In the genomic region with DNA sequence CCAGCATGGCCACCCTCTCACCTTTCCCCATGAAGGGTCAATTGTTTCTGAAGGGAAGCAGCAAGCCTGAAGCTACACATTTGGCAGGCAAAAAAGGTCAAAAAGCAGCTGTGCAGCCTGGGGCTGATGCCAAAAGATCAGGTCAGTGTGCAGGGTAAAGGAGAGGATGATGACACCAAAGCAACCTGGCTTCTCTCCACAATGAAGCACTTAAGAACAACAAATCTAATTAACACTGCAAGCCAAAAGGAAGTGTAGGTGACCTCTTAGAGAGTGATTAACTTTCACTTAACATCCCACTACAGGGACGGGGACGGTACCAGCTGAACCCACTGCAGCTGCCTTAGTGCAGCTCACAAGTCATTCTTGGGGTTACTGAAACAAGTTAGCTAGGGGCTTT, we compare ENCODE assay signal across 12 mouse cellular contexts.
DNase-seq lines count a peak whose midpoint lies in the region; ATAC-seq and TF ChIP-seq lines count a peak whose summit lies in the region.
"Had no signal": no experiment of that assay in that cellular context is flagged by ENCODE, and none has a peak within 500 bp of the region (broad histone marks: within the 10 kb centered on the region; RNA-seq: fewer than 3 reads in every experiment).

No protein-coding gene starts in this region.

- no peak for TF ChIP-seq POLR2A in liver, adult 2 months (IDR thresholded peaks at IDR 0.05; ENCODE audit: extremely low read depth, insufficient read depth, low read length)
- TF ChIP-seq POLR2A in myocyte (IDR thresholded peaks at IDR 0.05; ENCODE audit: insufficient read length, low read depth) = no peak

- no peak overlapping the region for H3ac ChIP-seq in myocyte (ENCODE audit: control insufficient read depth, insufficient read length)

- no peak overlapping the region for H3K4me2 ChIP-seq in liver, embryonic 11.5 days
- H3K4me2 ChIP-seq in embryonic facial prominence, embryonic 11.5 days (ENCODE audit: low read depth, low read length) = no peak overlapping the region
- no peak overlapping the region for H3K4me2 ChIP-seq in myocyte (ENCODE audit: low read depth)
- no peak overlapping the region for H3K4me2 ChIP-seq in forebrain, embryonic 11.5 days (ENCODE audit: low read depth, low read length, severe bottlenecking)
- H3K4me2 ChIP-seq: hindbrain, embryonic 15.5 days; neural tube, embryonic 13.5 days had no signal

- H3K79me2 ChIP-seq in liver, adult 2 months (ENCODE audit: control insufficient read depth, insufficient read depth, low read length) = no peaks in the 10 kb centered on the region
- H3K79me2 ChIP-seq in myocyte (ENCODE audit: control insufficient read depth, insufficient read depth) = no peaks in the 10 kb centered on the region

- no peak overlapping the region for H3K9ac ChIP-seq in liver, adult 2 months (ENCODE audit: low read depth, low read length)
- no peak overlapping the region for H3K9ac ChIP-seq in liver, embryonic 11.5 days (ENCODE audit: low read depth, low read length)
- H3K9ac ChIP-seq in embryonic facial prominence, embryonic 11.5 days (replicated peaks; ENCODE audit: low read length) = no peak overlapping the region
- no peak overlapping the region for H3K9ac ChIP-seq in forebrain, embryonic 11.5 days (ENCODE audit: low read length)
- H3K9ac ChIP-seq: hindbrain, embryonic 15.5 days; neural tube, embryonic 13.5 days had no signal

- ATAC-seq in liver, embryonic 11.5 days (replicated peaks; ENCODE audit: low FRiP score) = no peak
- no peak for ATAC-seq in embryonic facial prominence, embryonic 11.5 days (replicated peaks; ENCODE audit: insufficient number of reproducible peaks, low FRiP score, low TSS enrichment, low read depth)
- ATAC-seq in forebrain, embryonic 11.5 days (replicated peaks; ENCODE audit: low FRiP score) = no peak
- no peak for ATAC-seq in erythroblast, adult 5-6 weeks (replicated peaks; ENCODE audit: low FRiP score, poor library complexity, severe bottlenecking)

- TF ChIP-seq CTCF in liver, adult 2 months (IDR thresholded peaks at IDR 0.05; ENCODE audit: low read depth, low read length) = no peak

- H3K36me3 ChIP-seq in liver, adult 2 months (ENCODE audit: control insufficient read depth, insufficient read depth, low read length) = peaks cover 4% of the 10 kb centered on the region; the same call in 1 of the 2 replicates
- H3K36me3 ChIP-seq in liver, embryonic 11.5 days (ENCODE audit: control insufficient read depth, insufficient read depth, low read length) = no peaks in the 10 kb centered on the region
- H3K36me3 ChIP-seq in embryonic facial prominence, embryonic 11.5 days (replicated peaks; ENCODE audit: control insufficient read depth, insufficient read depth, low read depth, low read length) = no peaks in the 10 kb centered on the region
- H3K36me3 ChIP-seq in myocyte (ENCODE audit: control insufficient read depth, insufficient read depth) = no peaks in the 10 kb centered on the region
- no peaks in the 10 kb centered on the region for H3K36me3 ChIP-seq in forebrain, embryonic 11.5 days (ENCODE audit: control insufficient read depth, insufficient read depth, low read length)
- H3K36me3 ChIP-seq: hindbrain, embryonic 15.5 days; neural tube, embryonic 13.5 days had no signal

- no peaks in the 10 kb centered on the region; the same call in 1 of the 2 replicates for H3K4me1 ChIP-seq in liver, adult 2 months (ENCODE audit: control insufficient read depth, insufficient read depth, low read length)
- no peaks in the 10 kb centered on the region for H3K4me1 ChIP-seq in liver, embryonic 11.5 days (replicated peaks; ENCODE audit: control insufficient read depth, insufficient read depth, low read length)
- no peaks in the 10 kb centered on the region for H3K4me1 ChIP-seq in embryonic facial prominence, embryonic 11.5 days (ENCODE audit: control insufficient read depth, insufficient read depth, low read length)
- peaks cover 2% of the 10 kb centered on the region for H3K4me1 ChIP-seq in forebrain, embryonic 11.5 days (replicated peaks; ENCODE audit: control insufficient read depth, insufficient read depth, low read length)

- H3K4me3 ChIP-seq in liver, adult 2 months (ENCODE audit: insufficient read depth, low read depth, low read length) = no peak overlapping the region
- H3K4me3 ChIP-seq in liver, embryonic 11.5 days (ENCODE audit: low read depth, low read length) = no peak overlapping the region
- H3K4me3 ChIP-seq in embryonic facial prominence, embryonic 11.5 days (ENCODE audit: low read depth, low read length) = no peak overlapping the region
- no peak overlapping the region for H3K4me3 ChIP-seq in myocyte
- no peak overlapping the region for H3K4me3 ChIP-seq in forebrain, embryonic 11.5 days (ENCODE audit: low read depth, low read length)
- H3K4me3 ChIP-seq: hindbrain, embryonic 15.5 days; neural tube, embryonic 13.5 days had no signal

- WGBS in liver, adult 2 months = 54% methylated on average over 2 of the region's 2 CpGs
- 56% methylated on average over 2 of the region's 2 CpGs for WGBS in liver, embryonic 11.5 days
- 0% methylated on average over 2 of the region's 2 CpGs for WGBS in embryonic facial prominence, embryonic 11.5 days
- 17% methylated on average over 2 of the region's 2 CpGs for WGBS in forebrain, embryonic 11.5 days

- DNase-seq in liver, adult 2 months (ENCODE audit: extremely low read depth, low read depth, low spot score) = peak; percentile 83
- DNase-seq in liver, embryonic 11.5 days (ENCODE audit: low spot score) = no peak
- DNase-seq in embryonic facial prominence, embryonic 11.5 days (ENCODE audit: low spot score) = peak; percentile 43
- DNase-seq in kidney, adult 9 months = peak; percentile 59
- DNase-seq in forebrain, embryonic 11.5 days (ENCODE audit: low spot score) = no peak
- DNase-seq: cerebellum, adult 9-11 months; gastrocnemius, postnatal 36 days; lung, adult 2 months had no signal

- no peaks in the 10 kb centered on the region for H3K9me3 ChIP-seq in liver, embryonic 11.5 days (ENCODE audit: control insufficient read depth, low read length)
- no peaks in the 10 kb centered on the region for H3K9me3 ChIP-seq in embryonic facial prominence, embryonic 11.5 days (replicated peaks; ENCODE audit: control insufficient read depth, low read length)
- no peaks in the 10 kb centered on the region for H3K9me3 ChIP-seq in forebrain, embryonic 11.5 days (ENCODE audit: control insufficient read depth, low read length)
- H3K9me3 ChIP-seq: hindbrain, embryonic 15.5 days; neural tube, embryonic 13.5 days had no signal

- H3K27ac ChIP-seq in liver, adult 2 months (replicated peaks; ENCODE audit: insufficient read depth, low read depth, low read length) = no peak overlapping the region
- no peak overlapping the region for H3K27ac ChIP-seq in liver, embryonic 11.5 days (ENCODE audit: low read depth, low read length)
- H3K27ac ChIP-seq in embryonic facial prominence, embryonic 11.5 days (replicated peaks; ENCODE audit: low read depth, low read length) = no peak overlapping the region
- no peak overlapping the region for H3K27ac ChIP-seq in forebrain, embryonic 11.5 days (ENCODE audit: low read depth, low read length)
- H3K27ac ChIP-seq: hindbrain, embryonic 15.5 days; neural tube, embryonic 13.5 days had no signal

- no peaks in the 10 kb centered on the region for H3K27me3 ChIP-seq in liver, adult 2 months (ENCODE audit: control insufficient read depth, insufficient read depth, low read length)
- no peaks in the 10 kb centered on the region for H3K27me3 ChIP-seq in liver, embryonic 11.5 days (replicated peaks; ENCODE audit: control insufficient read depth, insufficient read depth, low read length)
- no peaks in the 10 kb centered on the region for H3K27me3 ChIP-seq in embryonic facial prominence, embryonic 11.5 days (ENCODE audit: control insufficient read depth, insufficient read depth, low read length)
- H3K27me3 ChIP-seq in myocyte (ENCODE audit: control insufficient read depth, insufficient read depth, insufficient read length) = no peaks in the 10 kb centered on the region
- H3K27me3 ChIP-seq in forebrain, embryonic 11.5 days (ENCODE audit: control insufficient read depth, insufficient read depth, low read length) = no peaks in the 10 kb centered on the region
- H3K27me3 ChIP-seq: hindbrain, embryonic 15.5 days; neural tube, embryonic 13.5 days had no signal

TF ChIP-seq in myocyte, 11 proteins besides CTCF, POLR2A, EP300 and RAD21:
- TF ChIP-seq MYOD1 (IDR thresholded peaks at IDR 0.05; ENCODE audit: control insufficient read depth in 1 of 3, insufficient read length in 2 of 3, low read depth in 2 of 3) (peak in 2 of 3 experiments; percentile 12 to 35), CEBPB (IDR thresholded peaks at IDR 0.05; ENCODE audit: insufficient read depth, poor library complexity, severe bottlenecking) (no peak), MYOG (IDR thresholded peaks at IDR 0.05; ENCODE audit: control insufficient read depth in 1 of 3, insufficient read depth in 1 of 3, insufficient read length in 2 of 3, low read depth in 2 of 3) (peak in 2 of 3 experiments; percentile 33 to 38), SRF (IDR thresholded peaks at IDR 0.05; ENCODE audit: control insufficient read depth, insufficient read length, low read depth) (no peak)

Comparison
In these comparisons a context has a peak if more than half of its experiments do, and no peak if none do; other contexts are left out.
1. DNase-seq: peak in liver, adult 2 months (single experiment), embryonic facial prominence, embryonic 11.5 days (single experiment) and kidney, adult 9 months (single experiment); none in liver, embryonic 11.5 days (single experiment) and forebrain, embryonic 11.5 days (single experiment).